Mouse (Mus musculus) bone marrow, adult 2 months (tissue): ENCODE results near the gene Ggct.

Experiments
- CTCF ChIP-seq: fragments of 200-500 bp; IDR thresholded peaks from 2 replicates; pipeline ENCODE4 v1.5.1; 2011; ENCODE audit warnings: low read length, control low read depth; ENCODE audit not compliant: control insufficient read depth, insufficient read depth
- POLR2A ChIP-seq: fragments of 200-500 bp; IDR thresholded peaks from 2 replicates; pipeline ENCODE4 v1.6.1; 2011; ENCODE audit warnings: low read depth, mild to moderate bottlenecking, control low read depth, low read length, borderline replicate concordance; ENCODE audit not compliant: control insufficient read depth

DNA sequence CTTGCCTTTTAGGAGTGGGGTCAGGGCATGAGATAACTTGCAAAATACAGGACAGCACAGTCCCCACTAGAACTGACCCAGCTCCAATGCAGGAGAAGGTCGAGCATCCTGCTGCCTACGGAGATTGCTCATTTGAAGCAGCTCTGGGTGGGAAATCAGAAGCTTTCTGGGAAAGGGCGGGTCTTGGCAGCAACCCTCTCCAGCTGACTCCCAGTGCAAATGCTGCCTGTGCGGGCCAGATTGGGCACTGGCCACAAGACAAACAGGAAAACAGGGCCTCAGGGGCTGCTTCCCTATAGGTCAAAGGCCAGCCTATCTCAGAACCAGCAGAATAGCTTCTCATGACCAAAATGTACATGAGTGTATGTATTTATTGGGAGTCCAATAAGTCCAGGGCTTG, 53.1 kb downstream of the Ggct start:
- no peak for TF ChIP-seq CTCF
- TF ChIP-seq POLR2A = no peak
